Mouse (Mus musculus) midbrain, embryonic 11.5 days (tissue): ENCODE measurements at regions not wholly inside any gene's neighbourhood (a gene's known extent, or its start where the extent isn't known, plus 50 kb on each side); places are given as distances from the start of the nearest gene placed in this dataset.

Experiments
- ATAC-seq: fragments of 200-750 bp; cut with Nextera tagmentation; 2 replicates; pipeline ENCODE4 v1.8.0; 2017; ENCODE audit warnings: moderate TSS enrichment, moderate library complexity; ENCODE audit not compliant: low FRiP score
- DNase-seq: peaks from one replicate; pipeline ENCODE4 v3.0.0; 2015; ENCODE audit warnings: low spot score; ENCODE audit errors: missing footprints
- H3K27ac ChIP-seq: fragments of 300-500 bp; sonication (generic); 2 replicates; pipeline ENCODE4 v1.5.1; 2014; ENCODE audit warnings: low read depth, low read length
- H3K27me3 ChIP-seq: fragments of 300-500 bp; sonication (generic); 2 replicates; pipeline ENCODE4 v1.6.1; 2014; ENCODE audit warnings: mild to moderate bottlenecking, low read length, moderate library complexity, mixed read lengths; ENCODE audit not compliant: control insufficient read depth, insufficient read depth
- H3K36me3 ChIP-seq: fragments of 300-500 bp; sonication (generic); 2 replicates; pipeline ENCODE4 v1.6.1; 2014; ENCODE audit warnings: mild to moderate bottlenecking, low read length, moderate library complexity, mixed read lengths; ENCODE audit not compliant: control insufficient read depth, insufficient read depth
- H3K4me1 ChIP-seq: fragments of 300-500 bp; sonication (generic); 2 replicates; pipeline ENCODE4 v1.6.1; 2014; ENCODE audit warnings: low read length; ENCODE audit not compliant: control insufficient read depth, insufficient read depth
- H3K4me2 ChIP-seq: fragments of 300-500 bp; sonication (generic); 2 replicates; pipeline ENCODE4 v1.6.1; 2014; ENCODE audit warnings: mild to moderate bottlenecking, moderate library complexity
- H3K4me3 ChIP-seq: fragments of 300-500 bp; sonication (generic); 2 replicates; pipeline ENCODE4 v1.5.1; 2014; ENCODE audit warnings: low read depth, low read length
- H3K9ac ChIP-seq: fragments of 300-500 bp; sonication (generic); 2 replicates; pipeline ENCODE4 v1.6.1; 2014; ENCODE audit warnings: low read length
- H3K9me3 ChIP-seq: fragments of 300-500 bp; sonication (generic); 2 replicates; pipeline ENCODE4 v1.6.1; 2016; ENCODE audit warnings: low read length; ENCODE audit not compliant: control insufficient read depth
- WGBS: fragments of 180-500 bp; shearing (Covaris S2); extraction: QIAGEN DNeasy Blood & Tissue Kit; methylation state at CpG from one replicate; pipeline ENCODE4 v1.1.7; 2014; 5-methylcytosine and 5-hydroxymethylcytosine counted together

- Histone ChIP-seq H3K9me3 (no peaks in the 10 kb centered on the region), H3K36me3 (no peaks in the 10 kb centered on the region), H3K4me3 (no peak overlapping the region), H3K4me1 (no peaks in the 10 kb centered on the region), H3K27ac (no peak overlapping the region), H3K9ac (no peak overlapping the region), H3K27me3 (no peaks in the 10 kb centered on the region), H3K4me2 (no peak overlapping the region)
- no peak for DNase-seq
- no peak for ATAC-seq
- WGBS, result 89% methylated on average over 11 of the region's 11 CpGs
Measured at GRCm38 (mm10) chr4:137194106-137194505, 83.2 kb upstream of the Wnt4 start.

GRCm38 (mm10) chr4:137190625-137191024 lies 86.7 kb upstream of the Wnt4 start:
- Histone ChIP-seq H3K4me1 (no peaks in the 10 kb centered on the region), H3K4me3 (no peak overlapping the region), H3K4me2 (no peak overlapping the region), H3K27me3 (no peaks in the 10 kb centered on the region), H3K36me3 (no peaks in the 10 kb centered on the region), H3K27ac (no peak overlapping the region), H3K9me3 (no peaks in the 10 kb centered on the region), H3K9ac (no peak overlapping the region)
- no peak for ATAC-seq
- 70% methylated on average over 10 of the region's 10 CpGs for WGBS
- no peak for DNase-seq

- no peak for DNase-seq
- 85% methylated on average over 4 of the region's 4 CpGs for WGBS
- H3K9ac ChIP-seq, result no peak overlapping the region
- H3K27me3 ChIP-seq, result no peaks in the 10 kb centered on the region
- no peaks in the 10 kb centered on the region for H3K9me3 ChIP-seq
- H3K4me2 ChIP-seq, result no peak overlapping the region
- peaks cover 3% of the 10 kb centered on the region; the same call in 1 of the 2 replicates for H3K4me1 ChIP-seq
- ATAC-seq, result no peak
- H3K4me3 ChIP-seq, result no peak overlapping the region
- no peak overlapping the region for H3K27ac ChIP-seq
- H3K36me3 ChIP-seq, result no peaks in the 10 kb centered on the region
Measured at GRCm38 (mm10) chr4:137189801-137190200, 87.5 kb upstream of the Wnt4 start.

GRCm38 (mm10) chr4:137189058-137189457 lies 88.2 kb upstream of the Wnt4 start:
- no peaks in the 10 kb centered on the region for H3K27me3 ChIP-seq
- no peak overlapping the region for H3K4me3 ChIP-seq
- no peaks in the 10 kb centered on the region for H3K9me3 ChIP-seq
- no peak for ATAC-seq
- no peak overlapping the region for H3K27ac ChIP-seq
- H3K4me1 ChIP-seq, result peaks cover 10% of the 10 kb centered on the region; the same call in 1 of the 2 replicates
- H3K9ac ChIP-seq, result no peak overlapping the region
- no peaks in the 10 kb centered on the region for H3K36me3 ChIP-seq
- no peak for DNase-seq
- H3K4me2 ChIP-seq, result no peak overlapping the region
- WGBS, result 77% methylated on average over 6 of the region's 6 CpGs

GRCm38 (mm10) chr4:137187592-137187991 lies 89.7 kb upstream of the Wnt4 start:
- H3K36me3 ChIP-seq, result no peaks in the 10 kb centered on the region
- H3K27ac ChIP-seq, result no peak overlapping the region
- H3K9ac ChIP-seq, result no peak overlapping the region
- DNase-seq (no peak), ATAC-seq (no peak)
- no peaks in the 10 kb centered on the region for H3K27me3 ChIP-seq
- no peak overlapping the region for H3K4me2 ChIP-seq
- H3K4me3 ChIP-seq, result no peak overlapping the region
- 73% methylated on average over 3 of the region's 3 CpGs for WGBS
- H3K4me1 ChIP-seq, result peaks cover 11% of the 10 kb centered on the region; the same call in 1 of the 2 replicates
- no peaks in the 10 kb centered on the region for H3K9me3 ChIP-seq

GRCm38 (mm10) chr4:137187051-137187450 lies 90.2 kb upstream of the Wnt4 start:
- Histone ChIP-seq H3K4me1 (peaks cover 11% of the 10 kb centered on the region; the same call in 1 of the 2 replicates), H3K9ac (no peak overlapping the region), H3K27ac (no peak overlapping the region), H3K9me3 (no peaks in the 10 kb centered on the region), H3K27me3 (no peaks in the 10 kb centered on the region), H3K4me2 (no peak overlapping the region), H3K4me3 (no peak overlapping the region), H3K36me3 (no peaks in the 10 kb centered on the region)
- DNase-seq, result no peak
- 91% methylated on average over 9 of the region's 9 CpGs for WGBS
- ATAC-seq, result no peak

GRCm38 (mm10) chr4:137185001-137185400 lies 92.3 kb upstream of the Wnt4 start:
- Histone ChIP-seq H3K36me3 (no peaks in the 10 kb centered on the region), H3K4me1 (peaks cover 11% of the 10 kb centered on the region; the same call in 1 of the 2 replicates), H3K4me3 (no peak overlapping the region), H3K27ac (no peak overlapping the region; the same call in 1 of the 2 replicates), H3K9me3 (no peaks in the 10 kb centered on the region), H3K4me2 (no peak overlapping the region), H3K9ac (0 out of 2 replicates have a peak overlapping the region, but pooled peaks have one; percentile 20), H3K27me3 (no peaks in the 10 kb centered on the region)
- ATAC-seq (no peak), DNase-seq (no peak)
- WGBS, result 88% methylated on average over 4 of the region's 4 CpGs

GRCm38 (mm10) chr4:137183181-137183850 lies 94.0 kb upstream of the Wnt4 start:
- H3K27ac ChIP-seq, result no peak overlapping the region
- ATAC-seq (no peak), DNase-seq (no peak)

GRCm38 (mm10) chr4:137182547-137182946 lies 94.7 kb upstream of the Wnt4 start:
- no peak overlapping the region for H3K9ac ChIP-seq
- no peak for DNase-seq
- H3K4me1 ChIP-seq, result peaks cover 11% of the 10 kb centered on the region; the same call in 1 of the 2 replicates
- ATAC-seq, result no peak
- 90% methylated on average over 14 of the region's 14 CpGs for WGBS
- no peaks in the 10 kb centered on the region for H3K27me3 ChIP-seq
- H3K4me3 ChIP-seq, result no peak overlapping the region
- no peaks in the 10 kb centered on the region for H3K9me3 ChIP-seq
- H3K36me3 ChIP-seq, result no peaks in the 10 kb centered on the region
- no peak overlapping the region for H3K27ac ChIP-seq
- no peak overlapping the region for H3K4me2 ChIP-seq

More at GRCm38 (mm10) chr4:137183181-137183850, 94.0 kb upstream of the Wnt4 start:
- H3K9me3 ChIP-seq, result no peaks in the 10 kb centered on the region
- no peak overlapping the region for H3K4me3 ChIP-seq
- no peak overlapping the region for H3K9ac ChIP-seq
- H3K4me2 ChIP-seq, result no peak overlapping the region
- no peaks in the 10 kb centered on the region for H3K36me3 ChIP-seq
- 67% methylated on average over 10 of the region's 10 CpGs for WGBS
- peaks cover 11% of the 10 kb centered on the region; the same call in 1 of the 2 replicates for H3K4me1 ChIP-seq
- H3K27me3 ChIP-seq, result no peaks in the 10 kb centered on the region
